Comparison of ENCODE assay signal across 16 mouse cellular contexts in genomic region chr2:121323041-121323440, GRCm38 (mm10). TPM values are rescaled to one million over a fixed set of nuclear protein-coding genes. Genes with fewer than 3 reads are reported as not detected.
DNase-seq lines count a peak whose midpoint lies in the region; ATAC-seq lines count a peak whose summit lies in the region.
"Had no signal": no experiment of that assay in that cellular context is flagged by ENCODE, and none has a peak within 500 bp of the region (broad histone marks: within the 10 kb centered on the region; RNA-seq: fewer than 3 reads in every experiment).

No protein-coding gene starts in this region.

- intact Hi-C loops in heart, postnatal 25 days (cut with DNase I): no loop called here

- ATAC-seq in megakaryocyte-erythroid progenitor cell, adult 5-6 weeks (replicated peaks; ENCODE audit: low FRiP score, low TSS enrichment, poor library complexity, severe bottlenecking): no peak
- ATAC-seq: forebrain, embryonic 13.5 days; forebrain, postnatal 0 days; intestine, postnatal 0 days had no signal

- DNase-seq in cerebellum, adult 11-12 months: peak; percentile 95
- DNase-seq in cerebellum, adult 8-10 months: peak; percentile 81
- peak; percentile 75 to 83 for DNase-seq in cerebellum, postnatal 14 days
- no peak for DNase-seq in lung, postnatal 10 days
- DNase-seq in layer of hippocampus, postnatal 25 days (ENCODE audit: extremely low spot score in 1 of 2, low spot score in 1 of 2): no peak
- no peak for DNase-seq in heart, postnatal 25 days (ENCODE audit: low spot score)
- DNase-seq: adrenal gland, adult 8-10 months; adrenal gland, postnatal 36 days; forebrain, postnatal 0 days; gastrocnemius, adult 2 months; gastrocnemius, postnatal 25 days; heart, postnatal 36 days had no signal

RNA-seq across cellular contexts. Expression of gene Ppip5k1, which starts 32.2 kb away (rescaled TPM):
- 8.4 and 14.2 TPM in 2 replicates for total RNA-seq in megakaryocyte-erythroid progenitor cell, adult 5-6 weeks (2014; fragmentation: Nextera tagmentation)
- total RNA-seq in megakaryocyte-erythroid progenitor cell, adult 5-6 weeks (2017): 8.2 and 10.1 TPM in 2 replicates
- 100 to 1,000 TPM in 1 of 2 experiments, 10 to 100 TPM in 1; 85.1 to 111 TPM for total RNA-seq in layer of hippocampus, postnatal 25 days (2021)
- 10 to 100 TPM; 48.0 to 50.5 TPM for total RNA-seq in heart, postnatal 25 days (2021)

RNA-seq across cellular contexts. Expression of gene Map1a, which starts 33.6 kb away (rescaled TPM):
- total RNA-seq in megakaryocyte-erythroid progenitor cell, adult 5-6 weeks (2014; fragmentation: Nextera tagmentation): 0.10 TPM in 1 of 2 replicates, not detected in the other
- total RNA-seq in megakaryocyte-erythroid progenitor cell, adult 5-6 weeks (2017): not detected in 2 replicates
- total RNA-seq in layer of hippocampus, postnatal 25 days (2021): 100 to 1,000 TPM; 513 to 580 TPM
- 1 to 10 TPM; 4.5 to 5.1 TPM for total RNA-seq in heart, postnatal 25 days (2021)
- total RNA-seq: granulocyte monocyte progenitor cell, adult 5-6 weeks had no signal

RNA-seq across cellular contexts. Expression of gene Ckmt1, which starts 34.5 kb away (rescaled TPM):
- not detected in 2 replicates for total RNA-seq in megakaryocyte-erythroid progenitor cell, adult 5-6 weeks (2014; fragmentation: Nextera tagmentation)
- not detected in 2 replicates for total RNA-seq in megakaryocyte-erythroid progenitor cell, adult 5-6 weeks (2017)
- total RNA-seq in layer of hippocampus, postnatal 25 days (2021): 100 to 1,000 TPM; 369 to 418 TPM
- total RNA-seq in heart, postnatal 25 days (2021): 1 to 10 TPM; 1.3 to 2.4 TPM
- total RNA-seq: gastrocnemius, adult 2 months; gastrocnemius, postnatal 25 days; granulocyte monocyte progenitor cell, adult 5-6 weeks had no signal

RNA-seq across cellular contexts. Expression of gene Trp53bp1, which starts 51.8 kb away (rescaled TPM):
- 22.9 and 33.3 TPM in 2 replicates for total RNA-seq in megakaryocyte-erythroid progenitor cell, adult 5-6 weeks (2014; fragmentation: Nextera tagmentation)
- total RNA-seq in megakaryocyte-erythroid progenitor cell, adult 5-6 weeks (2017): 22.6 and 31.8 TPM in 2 replicates
- total RNA-seq in layer of hippocampus, postnatal 25 days (2021): 100 to 1,000 TPM; 130 to 154 TPM
- 10 to 100 TPM; 28.4 to 28.9 TPM for total RNA-seq in heart, postnatal 25 days (2021)

Comparison
In these comparisons a context has a peak if more than half of its experiments do, and no peak if none do; other contexts are left out.
1. DNase-seq: peak in cerebellum, adult 11-12 months (single experiment), cerebellum, adult 8-10 months (single experiment) and cerebellum, postnatal 14 days (2 of 2); none in lung, postnatal 10 days (single experiment), layer of hippocampus, postnatal 25 days (0 of 2) and heart, postnatal 25 days (single experiment).
2. RNA of gene Map1a, which starts 33.6 kb away (total RNA-seq): 513 to 580 TPM in layer of hippocampus, postnatal 25 days; 4.5 to 5.1 TPM in heart, postnatal 25 days and 0.10 TPM in megakaryocyte-erythroid progenitor cell, adult 5-6 weeks; every median in the first group is over 10 times any median in the second.
3. RNA of gene Ckmt1, which starts 34.5 kb away (total RNA-seq): 369 to 418 TPM in layer of hippocampus, postnatal 25 days; 1.3 to 2.4 TPM in heart, postnatal 25 days and not detected in megakaryocyte-erythroid progenitor cell, adult 5-6 weeks; every median in the first group is over 100 times any median in the second.